Comparison of ENCODE assay signal across 8 mouse cellular contexts in the genomic region with DNA sequence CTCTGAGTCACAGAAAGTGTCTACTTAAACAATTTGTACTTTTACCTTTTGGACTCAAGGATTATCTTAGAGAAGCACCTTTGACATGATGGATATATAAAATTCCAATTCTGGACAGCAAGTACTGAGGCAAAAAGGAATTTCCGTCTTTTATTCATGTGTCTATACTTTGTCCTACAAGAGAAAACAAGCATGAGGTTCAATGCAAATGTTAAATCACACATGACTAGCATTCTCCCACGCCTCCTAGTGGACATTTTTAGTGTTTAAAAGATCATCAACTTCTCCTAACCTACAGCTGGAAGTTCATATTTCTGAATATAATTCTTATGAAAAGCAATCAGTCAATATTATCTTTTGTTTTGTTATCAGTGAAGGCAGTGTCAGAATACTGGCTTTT. TPM values are rescaled to one million over a fixed set of nuclear protein-coding genes. Genes with fewer than 3 reads are reported as not detected.
DNase-seq lines count a peak whose midpoint lies in the region.

No protein-coding gene starts in this region.

- peak; percentile 36 to 71 for DNase-seq in cerebellum, postnatal 10 days
- DNase-seq in cerebellum, adult 11 months, result no peak
- peak; percentile 15 for DNase-seq in left cerebral cortex, adult 11 months (ENCODE audit: low spot score)
- no peak for DNase-seq in left cerebral cortex, adult 18-20 months (ENCODE audit: low spot score in 2 of 2)
- DNase-seq in MN1 (ENCODE audit: low spot score), result peak; percentile 67
- DNase-seq in lung, postnatal 10 days, result peak; percentile 28
- DNase-seq in yolk sac, embryonic 10.5 days (ENCODE audit: low spot score), result no peak
- no peak for DNase-seq in right cerebral cortex, postnatal 10 days (ENCODE audit: low spot score in 2 of 2)

RNA-seq across cellular contexts. Expression of gene Ddias, which starts 7.5 kb away (rescaled TPM):
- under 1 TPM; 0.35 to 0.45 TPM for total RNA-seq in left cerebral cortex, adult 18-20 months (2021)

RNA-seq across cellular contexts. Expression of gene Prcp, which starts 7.7 kb away (rescaled TPM):
- 10 to 100 TPM in 1 of 2 experiments, 1 to 10 TPM in 1; 9.8 to 11.1 TPM for total RNA-seq in left cerebral cortex, adult 18-20 months (2021)

Comparison
In these comparisons a context has a peak if more than half of its experiments do, and no peak if none do; other contexts are left out.
1. DNase-seq: peak in cerebellum, postnatal 10 days (2 of 2), left cerebral cortex, adult 11 months (single experiment), MN1 (single experiment) and lung, postnatal 10 days (single experiment); none in cerebellum, adult 11 months (single experiment), left cerebral cortex, adult 18-20 months (0 of 2), yolk sac, embryonic 10.5 days (single experiment) and right cerebral cortex, postnatal 10 days (0 of 2).